Mouse (Mus musculus) layer of hippocampus, adult 2 months (tissue): Measurements from ENCODE around the gene Gpatch3. TPM values are rescaled to one million over a fixed set of nuclear protein-coding genes. Genes with fewer than 3 reads are reported as not detected.
A peak's percentile ranks its signal among the peaks of the same experiment; 100 is the strongest.

Experiments used
- DNase-seq, 2 experiments: peaks; one replicate each; pipeline ENCODE4 v3.0.0; 2022; ENCODE audit warnings: low spot score in 2 of 2
- H3K27ac ChIP-seq: fragments of 200-600 bp; 2 replicates; pipeline ENCODE4 v1.8.1; 2022
- H3K4me3 ChIP-seq: fragments of 200-600 bp; 2 replicates; pipeline ENCODE4 v1.8.1; 2022; ENCODE audit warnings: mild to moderate bottlenecking
- CTCF ChIP-seq: fragments of 200-600 bp; conservative IDR thresholded peaks from 2 replicates; pipeline ENCODE4 v1.8.1; 2022; ENCODE audit warnings: antibody characterized with exemption, mild to moderate bottlenecking, moderate library complexity
- total RNA-seq, 2 experiments: library from RNA; stranded (reverse); gene quantifications; 2 replicates each; pipeline ENCODE4 v1.2.3; 2021

Gene Gpatch3
- total RNA-seq, 2 experiments from 2014 or later, result 6.5 to 10.3 TPM

- Histone ChIP-seq H3K27ac (no peak overlapping the region), H3K4me3 (peak overlapping the region; percentile 68)
- DNase-seq, result no peak
- no peak for TF ChIP-seq CTCF
Observed at GRCm38 (mm10) chr4:133599116-133599515, 24.6 kb downstream of the Gpatch3 start.

DNA sequence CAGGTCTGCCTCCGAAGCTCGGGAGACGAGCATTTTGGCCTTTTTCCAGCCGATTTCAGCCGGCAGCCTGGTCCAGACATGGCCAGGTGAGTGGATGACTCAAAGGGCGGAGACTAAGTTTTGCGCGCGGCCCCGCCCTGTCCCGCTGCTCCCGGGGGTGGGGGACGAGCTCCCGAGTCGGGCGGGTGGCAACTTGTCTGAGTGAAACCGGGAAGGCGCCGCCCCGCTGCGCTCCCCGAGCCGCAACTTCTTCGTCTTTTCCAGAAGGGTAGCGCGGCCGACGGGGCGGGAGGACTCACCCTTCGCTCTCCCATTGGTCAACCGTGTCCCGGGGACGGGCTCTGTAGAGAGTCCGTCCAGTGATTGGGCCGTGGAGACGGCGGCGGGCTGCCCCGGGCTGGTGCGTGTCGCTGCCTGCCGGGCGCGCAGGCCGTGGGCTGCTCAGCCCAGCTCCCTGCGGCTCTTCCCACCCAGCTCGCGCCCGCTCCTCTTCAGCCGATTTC, 25.1 kb downstream of the Gpatch3 start:
- H3K27ac ChIP-seq, result no peak overlapping the region
- TF ChIP-seq CTCF, result no peak
- peak overlapping the region; percentile 68 for H3K4me3 ChIP-seq
- peak; percentile 65 to 67 for DNase-seq

DNA sequence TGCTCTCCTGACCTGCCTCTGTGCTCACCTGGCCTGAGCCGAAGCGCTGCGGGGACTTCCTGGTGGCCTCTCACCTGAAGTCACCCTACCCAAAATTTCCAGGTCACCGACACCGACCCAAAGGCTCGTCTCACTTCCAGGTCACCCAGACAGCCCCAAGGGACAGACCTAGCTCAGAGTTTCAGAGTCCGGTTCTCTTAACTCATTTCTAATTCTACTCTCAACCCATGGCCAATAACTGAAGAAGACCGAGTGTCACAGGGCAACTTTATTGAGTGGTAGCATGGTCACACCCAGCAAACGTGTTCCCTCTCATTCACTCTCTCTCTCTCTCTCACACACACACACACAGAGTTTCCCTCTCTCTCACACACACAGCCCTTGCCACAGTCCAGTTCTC, 25.8 kb downstream of the Gpatch3 start:
- no peak for TF ChIP-seq CTCF
- H3K27ac ChIP-seq, result no peak overlapping the region
- peak overlapping the region; percentile 68; the same call in 1 of the 2 replicates for H3K4me3 ChIP-seq
- DNase-seq, result no peak

DNA sequence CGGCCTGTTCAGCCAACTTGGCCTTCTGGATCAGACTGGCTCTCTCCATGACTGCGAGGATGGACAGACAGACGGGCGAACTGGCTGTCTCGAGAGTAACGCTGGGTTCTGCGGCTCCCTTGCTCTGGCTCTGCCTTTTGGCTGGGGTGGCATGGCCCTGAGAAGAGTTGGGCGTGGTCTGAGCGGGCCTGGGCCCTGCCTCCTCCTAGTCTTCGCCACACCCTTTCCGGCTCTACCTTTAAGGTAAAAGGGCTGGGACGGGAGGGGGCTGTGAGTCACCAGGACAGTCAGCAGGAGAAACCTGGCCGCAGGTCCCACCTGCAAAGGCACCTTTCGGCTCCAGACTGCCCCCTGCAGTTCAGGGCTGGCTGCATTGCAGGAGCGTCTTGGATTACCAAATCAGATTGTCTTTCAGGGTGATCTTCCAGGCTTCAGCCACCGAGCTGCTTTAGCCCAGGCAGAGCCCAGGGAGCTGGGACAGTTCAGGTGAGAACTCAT, 27.2 kb downstream of the Gpatch3 start, which contains the start of gene Sfn:
TSS of gene Sfn (minus strand) at position 448 of the 498 bp plus-strand sequence.
- no peak within 1 kb of the TSS for H3K4me3 ChIP-seq
- DNase-seq, result no peak
- no peak within 1 kb of the TSS for H3K27ac ChIP-seq
- TF ChIP-seq CTCF, result peak; percentile 71

GRCm38 (mm10) chr4:133603056-133603455, 28.5 kb downstream of the Gpatch3 start:
- H3K27ac ChIP-seq, result no peak overlapping the region
- H3K4me3 ChIP-seq, result no peak overlapping the region
- no peak for DNase-seq
- TF ChIP-seq CTCF, result no peak

- H3K27ac ChIP-seq, result no peak overlapping the region
- no peak overlapping the region for H3K4me3 ChIP-seq
- no peak for TF ChIP-seq CTCF
- DNase-seq, result no peak
Observed at GRCm38 (mm10) chr4:133604175-133604574, 29.6 kb downstream of the Gpatch3 start.

DNA sequence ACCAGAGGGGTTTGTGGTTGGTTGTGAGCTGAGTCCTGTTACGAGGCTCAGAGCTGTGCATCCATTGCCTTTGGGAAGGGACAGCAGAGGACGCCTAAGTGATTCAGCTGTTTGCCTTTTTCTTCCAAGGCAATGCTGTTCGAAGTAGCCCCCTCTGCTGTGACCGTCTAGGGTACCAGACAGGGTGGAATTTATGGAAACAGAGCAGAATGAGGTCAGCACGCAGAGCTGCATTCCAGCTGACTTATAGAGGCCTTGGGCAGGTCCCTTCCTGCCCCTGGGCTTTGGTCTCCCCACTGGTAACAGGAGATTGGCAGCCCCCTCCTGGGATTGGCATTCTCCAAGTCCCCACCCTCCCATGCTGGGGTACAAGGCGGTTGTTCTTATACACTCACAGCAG, 30.3 kb downstream of the Gpatch3 start:
- no peak for TF ChIP-seq CTCF
- DNase-seq, result no peak
- no peak overlapping the region for H3K4me3 ChIP-seq
- no peak overlapping the region for H3K27ac ChIP-seq

DNA sequence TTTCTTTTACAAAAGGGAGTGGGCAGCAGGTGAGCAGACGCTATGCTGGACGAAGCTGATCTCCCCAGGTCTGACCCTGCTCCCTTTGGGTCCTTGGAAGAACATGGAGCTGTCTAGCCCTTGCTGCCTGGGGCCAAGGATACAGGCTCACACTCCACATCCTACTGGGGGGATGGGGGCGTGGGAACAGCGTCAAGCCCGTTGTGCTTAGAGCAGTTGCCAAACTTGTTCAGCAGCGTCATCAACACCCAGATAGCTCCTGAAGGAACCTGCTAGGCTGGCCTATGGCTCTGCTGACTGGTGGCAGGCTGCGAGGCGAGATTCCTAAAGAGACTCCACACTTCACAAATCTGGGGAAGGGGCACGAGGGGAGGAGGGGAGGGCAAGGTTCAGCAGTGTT, 30.8 kb downstream of the Gpatch3 start:
- Histone ChIP-seq H3K4me3 (no peak overlapping the region), H3K27ac (no peak overlapping the region)
- no peak for DNase-seq
- no peak for TF ChIP-seq CTCF

GRCm38 (mm10) chr4:133607284-133607683, 32.7 kb downstream of the Gpatch3 start:
- Histone ChIP-seq H3K27ac (no peak overlapping the region), H3K4me3 (no peak overlapping the region)
- no peak for DNase-seq
- TF ChIP-seq CTCF, result no peak

GRCm38 (mm10) chr4:133609719-133610118, 35.2 kb downstream of the Gpatch3 start:
- DNase-seq, result peak; percentile 65 to 80
- peak; percentile 97 for TF ChIP-seq CTCF
- H3K4me3 ChIP-seq, result no peak overlapping the region
- H3K27ac ChIP-seq, result no peak overlapping the region

DNA sequence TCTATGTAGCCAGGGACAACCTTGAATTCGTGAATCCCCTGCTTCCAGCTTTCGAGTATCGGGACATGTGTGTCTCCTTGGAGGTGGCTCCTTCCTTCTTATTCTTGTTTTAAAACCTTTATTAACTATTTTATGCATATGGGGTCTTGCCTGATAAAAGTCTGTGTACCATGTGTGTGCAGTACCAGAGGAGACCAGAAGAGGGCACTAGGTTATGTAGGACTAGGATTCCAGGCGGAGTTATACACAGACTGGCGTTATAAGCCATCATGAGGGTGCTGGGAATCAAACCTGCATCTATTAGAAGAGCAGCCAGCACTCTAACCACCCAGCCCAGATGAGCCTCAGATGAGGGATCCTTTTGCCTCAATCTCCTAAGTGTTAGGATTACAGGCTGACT, 37.3 kb downstream of the Gpatch3 start:
- no peak overlapping the region for H3K27ac ChIP-seq
- peak; percentile 54 for TF ChIP-seq CTCF
- DNase-seq, result no peak
- H3K4me3 ChIP-seq, result no peak overlapping the region

- H3K27ac ChIP-seq, result no peak overlapping the region
- peak; percentile 42 for TF ChIP-seq CTCF
- DNase-seq, result no peak
- no peak overlapping the region for H3K4me3 ChIP-seq
Observed at GRCm38 (mm10) chr4:133612416-133612815, 37.9 kb downstream of the Gpatch3 start.

GRCm38 (mm10) chr4:133613026-133613425, 38.5 kb downstream of the Gpatch3 start:
- TF ChIP-seq CTCF, result no peak
- Histone ChIP-seq H3K4me3 (no peak overlapping the region), H3K27ac (no peak overlapping the region)
- DNase-seq, result no peak

GRCm38 (mm10) chr4:133613867-133614266, 39.3 kb downstream of the Gpatch3 start:
- H3K4me3 ChIP-seq, result no peak overlapping the region
- H3K27ac ChIP-seq, result peak overlapping the region; percentile 72
- no peak for DNase-seq
- TF ChIP-seq CTCF, result no peak
